Mouse (Mus musculus) heart, embryonic 11.5 days (tissue): Measurements from ENCODE around the gene Cmtm7. TPM values are rescaled to one million over a fixed set of nuclear protein-coding genes. Genes with fewer than 3 reads are reported as not detected.

Experiments used
- ATAC-seq: fragments of 200-750 bp; cut with Nextera tagmentation; replicated peaks from 2 replicates; pipeline ENCODE4 v1.8.0; 2017; ENCODE audit warnings: moderate library complexity; ENCODE audit not compliant: insufficient number of reproducible peaks, low FRiP score, low TSS enrichment
- H3K27ac ChIP-seq: fragments of 300-500 bp; sonication (generic); 2 replicates; pipeline ENCODE4 v1.5.1; 2014; ENCODE audit warnings: mild to moderate bottlenecking, low read depth, low read length
- H3K27me3 ChIP-seq: fragments of 300-500 bp; sonication (generic); 2 replicates; pipeline ENCODE4 v1.6.1; 2014; ENCODE audit warnings: mild to moderate bottlenecking, low read length, mixed read lengths; ENCODE audit not compliant: control insufficient read depth, insufficient read depth
- H3K36me3 ChIP-seq: fragments of 300-500 bp; sonication (generic); 2 replicates; pipeline ENCODE4 v1.6.1; 2014; ENCODE audit warnings: mild to moderate bottlenecking, low read length, moderate library complexity, mixed read lengths; ENCODE audit not compliant: control insufficient read depth, insufficient read depth
- H3K4me1 ChIP-seq: fragments of 300-500 bp; sonication (generic); 2 replicates; pipeline ENCODE4 v1.6.1; 2014; ENCODE audit warnings: low read length; ENCODE audit not compliant: control insufficient read depth, insufficient read depth
- H3K4me2 ChIP-seq: fragments of 300-500 bp; sonication (generic); 2 replicates; pipeline ENCODE4 v1.6.1; 2014; ENCODE audit warnings: mild to moderate bottlenecking, moderate library complexity
- H3K4me3 ChIP-seq: fragments of 300-500 bp; sonication (generic); 2 replicates; pipeline ENCODE4 v1.5.1; 2014; ENCODE audit warnings: low read depth, low read length
- H3K9ac ChIP-seq: fragments of 300-500 bp; sonication (generic); 2 replicates; pipeline ENCODE4 v1.6.1; 2014; ENCODE audit warnings: mild to moderate bottlenecking, low read depth, low read length, moderate library complexity
- H3K9me3 ChIP-seq: fragments of 300-500 bp; sonication (generic); replicated peaks from 2 replicates; pipeline ENCODE4 v1.6.1; 2016; ENCODE audit warnings: low read length; ENCODE audit not compliant: control insufficient read depth
- WGBS: fragments of 180-500 bp; shearing (Covaris S2); extraction: QIAGEN DNeasy Blood & Tissue Kit; methylation state at CpG from one replicate; pipeline ENCODE4 v1.1.7; 2014; ENCODE audit not compliant: insufficient replicate concordance; 5-methylcytosine and 5-hydroxymethylcytosine counted together
- polyA plus RNA-seq: library from polyadenylated mRNA; unstranded; fragments of >200 nt; fragmentation: Nextera tagmentation; extraction: Ambion mirVana; gene quantifications from 2 replicates; pipeline ENCODE4 v1.2.1, GENCODE M21; 2014

Gene Cmtm7
- polyA plus RNA-seq, 1 experiment from 2014 or later = 121 TPM

DNA sequence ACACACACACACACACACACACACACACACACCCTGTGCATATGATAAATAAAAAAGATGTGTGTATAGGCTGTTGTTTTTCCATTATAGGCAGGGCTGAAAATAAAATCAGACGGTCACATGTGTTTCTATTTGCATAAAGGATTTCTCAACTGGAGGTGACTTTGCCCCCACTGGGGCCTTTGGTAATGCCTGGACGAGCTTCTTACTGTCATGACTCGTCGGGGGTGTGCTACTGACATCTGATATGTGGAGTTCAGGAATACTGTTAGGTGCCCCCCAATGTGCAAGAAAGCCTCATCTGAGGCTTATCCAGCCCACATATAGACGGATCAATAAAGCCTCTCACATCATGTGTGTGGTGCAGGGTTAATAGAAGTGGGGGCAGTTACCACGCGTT, 35.4 kb upstream of the Cmtm7 start:
- Histone ChIP-seq H3K4me2 (no peak overlapping the region), H3K4me1 (no peaks in the 10 kb centered on the region), H3K36me3 (no peaks in the 10 kb centered on the region), H3K9me3 (no peaks in the 10 kb centered on the region), H3K4me3 (no peak overlapping the region), H3K27ac (no peak overlapping the region), H3K27me3 (no peaks in the 10 kb centered on the region), H3K9ac (no peak overlapping the region)
- ATAC-seq = no peak
- WGBS = 78% methylated on average over 7 of the region's 7 CpGs

DNA sequence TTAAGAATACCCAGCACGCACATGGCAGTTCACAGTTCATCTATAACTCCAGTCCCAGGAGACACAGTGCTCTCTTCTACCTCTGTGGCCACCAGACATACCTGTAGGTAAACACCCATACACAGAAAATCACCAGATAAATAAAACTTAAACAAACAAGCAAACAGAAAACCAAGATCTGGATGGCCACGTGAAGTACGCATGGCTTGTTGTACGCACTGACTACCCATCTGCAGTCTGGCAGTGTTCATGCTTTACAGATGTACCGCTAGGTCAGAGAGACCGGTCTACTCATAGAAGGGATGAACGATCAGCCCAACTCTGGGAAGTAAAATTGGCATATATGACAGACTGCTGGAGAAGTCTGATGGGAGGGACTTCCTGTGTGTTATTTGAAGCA, 34.5 kb upstream of the Cmtm7 start:
- no peak overlapping the region for H3K4me3 ChIP-seq
- no peak for ATAC-seq
- H3K27ac ChIP-seq = no peak overlapping the region
- H3K9ac ChIP-seq = no peak overlapping the region
- H3K9me3 ChIP-seq = no peaks in the 10 kb centered on the region
- 95% methylated on average over 7 of the region's 7 CpGs for WGBS
- H3K4me2 ChIP-seq = no peak overlapping the region
- H3K4me1 ChIP-seq = no peaks in the 10 kb centered on the region
- no peaks in the 10 kb centered on the region for H3K36me3 ChIP-seq
- no peaks in the 10 kb centered on the region for H3K27me3 ChIP-seq

DNA sequence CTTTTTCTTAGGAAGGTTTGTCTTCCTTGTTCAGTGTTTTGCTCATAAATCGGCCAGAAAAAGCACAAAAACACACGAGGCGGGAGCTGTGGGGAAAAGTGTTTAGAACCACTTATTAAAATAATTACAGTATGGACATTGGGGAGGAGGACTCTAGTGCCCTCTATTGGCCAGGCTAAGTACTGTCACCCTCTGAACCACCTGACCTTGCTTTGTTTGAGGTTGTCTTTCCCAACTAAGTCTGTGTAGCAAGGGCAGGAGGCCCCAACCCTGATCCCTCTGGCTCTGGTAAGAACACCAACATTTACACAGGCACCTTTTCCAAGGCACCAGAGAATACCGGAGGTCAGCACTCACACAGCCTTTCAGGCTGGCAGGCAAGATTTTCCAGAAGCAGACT, 33.7 kb upstream of the Cmtm7 start:
- Histone ChIP-seq H3K4me1 (no peaks in the 10 kb centered on the region), H3K4me3 (no peak overlapping the region), H3K27ac (no peak overlapping the region), H3K36me3 (no peaks in the 10 kb centered on the region), H3K4me2 (no peak overlapping the region), H3K9me3 (no peaks in the 10 kb centered on the region), H3K9ac (no peak overlapping the region), H3K27me3 (no peaks in the 10 kb centered on the region)
- 66% methylated on average over 4 of the region's 4 CpGs for WGBS
- ATAC-seq = no peak

DNA sequence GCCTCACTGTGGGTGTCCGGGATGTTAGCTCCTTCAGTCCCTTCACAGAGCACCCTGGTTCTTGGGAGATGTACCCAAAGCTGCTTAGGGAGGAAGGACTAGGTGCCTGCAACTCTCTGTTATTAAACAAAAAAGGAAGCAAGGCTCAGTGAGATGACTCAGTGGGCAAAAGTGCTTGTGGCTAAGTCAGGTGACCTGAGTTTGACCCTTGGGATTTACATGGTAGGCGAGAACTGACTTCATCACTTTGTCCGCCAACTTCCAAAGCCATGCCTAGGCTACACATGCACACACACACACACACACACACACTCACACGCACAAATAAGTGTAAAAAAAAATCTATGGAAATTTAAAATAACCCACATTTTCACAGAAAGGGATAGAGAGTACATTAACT, 30.3 kb upstream of the Cmtm7 start:
- Histone ChIP-seq H3K9ac (no peak overlapping the region), H3K4me2 (no peak overlapping the region), H3K4me1 (peaks cover 19% of the 10 kb centered on the region), H3K27ac (no peak overlapping the region), H3K27me3 (no peaks in the 10 kb centered on the region), H3K4me3 (no peak overlapping the region), H3K9me3 (no peaks in the 10 kb centered on the region), H3K36me3 (no peaks in the 10 kb centered on the region)
- WGBS = 74% methylated on average over 4 of the region's 4 CpGs
- no peak for ATAC-seq

DNA sequence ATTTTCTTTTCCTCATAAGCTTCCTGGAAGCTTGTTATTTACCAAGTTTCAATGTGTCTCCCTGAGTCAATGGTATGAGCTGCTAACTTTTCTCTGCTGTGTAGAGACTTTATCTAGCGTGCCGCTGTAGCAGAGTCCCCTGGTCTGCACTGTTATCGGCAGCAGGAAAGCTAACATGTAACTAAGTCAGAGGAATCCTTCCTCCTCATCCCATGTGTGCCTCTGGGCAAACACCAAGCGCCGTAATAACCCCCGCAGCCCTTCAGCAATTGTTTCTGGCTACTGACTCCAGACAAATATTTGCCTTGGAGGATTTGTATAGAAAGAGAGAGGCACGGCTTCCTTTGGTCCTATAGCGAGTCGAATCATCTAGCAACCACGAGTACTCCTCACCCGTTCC, 29.2 kb upstream of the Cmtm7 start:
- no peaks in the 10 kb centered on the region for H3K36me3 ChIP-seq
- H3K4me3 ChIP-seq = no peak overlapping the region
- H3K4me1 ChIP-seq = peaks cover 19% of the 10 kb centered on the region
- ATAC-seq = no peak
- H3K9me3 ChIP-seq = no peaks in the 10 kb centered on the region
- H3K27ac ChIP-seq = no peak overlapping the region
- no peaks in the 10 kb centered on the region for H3K27me3 ChIP-seq
- 76% methylated on average over 11 of the region's 11 CpGs for WGBS
- no peak overlapping the region for H3K9ac ChIP-seq
- no peak overlapping the region; the same call in 1 of the 2 replicates for H3K4me2 ChIP-seq

DNA sequence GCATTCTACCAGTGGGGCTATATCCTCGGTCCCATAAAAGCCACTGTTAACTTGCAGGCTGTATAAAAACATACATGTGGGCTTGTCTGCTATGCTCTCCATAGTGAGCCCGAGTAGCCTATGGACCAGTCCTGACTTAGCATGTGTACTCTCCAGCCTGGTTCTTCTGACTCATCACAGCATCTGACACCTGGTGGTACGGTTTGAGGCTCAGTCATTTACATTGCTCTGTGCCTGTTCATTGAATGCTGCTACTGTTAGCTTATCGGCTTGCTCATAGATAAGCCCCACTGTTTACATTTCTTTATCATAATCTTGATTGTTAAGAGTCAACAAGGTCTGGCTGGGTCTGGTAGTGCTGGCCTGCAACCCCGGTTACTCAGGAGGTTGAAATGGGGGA, 27.0 kb upstream of the Cmtm7 start:
- no peak for ATAC-seq
- Histone ChIP-seq H3K9ac (no peak overlapping the region), H3K4me3 (no peak overlapping the region), H3K36me3 (no peaks in the 10 kb centered on the region), H3K27ac (no peak overlapping the region), H3K27me3 (no peaks in the 10 kb centered on the region), H3K9me3 (no peaks in the 10 kb centered on the region), H3K4me1 (peaks cover 28% of the 10 kb centered on the region), H3K4me2 (no peak overlapping the region)
- 38% methylated on average over 5 of the region's 5 CpGs for WGBS

DNA sequence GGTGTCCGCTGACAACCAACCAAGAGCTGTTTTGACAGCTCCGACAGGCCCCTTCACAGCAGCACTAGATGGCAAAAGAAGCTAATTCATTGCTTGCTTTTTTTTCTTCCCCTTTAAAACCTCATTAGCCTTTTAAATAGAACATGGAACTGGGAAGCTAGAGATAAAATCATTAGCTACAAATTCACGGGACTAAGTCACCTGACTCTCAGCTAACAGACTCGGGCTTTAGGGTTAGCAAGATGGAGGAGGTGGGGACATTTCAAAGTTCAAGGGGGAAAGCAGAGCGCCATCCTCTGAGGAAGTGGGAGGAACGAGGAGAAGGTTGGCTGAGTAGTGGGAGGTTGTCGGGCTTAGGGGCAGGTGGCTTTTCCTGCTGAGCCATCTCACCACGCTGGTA, 25.6 kb upstream of the Cmtm7 start:
- no peak for ATAC-seq
- H3K4me1 ChIP-seq = peaks cover 28% of the 10 kb centered on the region
- no peak overlapping the region for H3K27ac ChIP-seq
- H3K9ac ChIP-seq = no peak overlapping the region
- no peak overlapping the region for H3K4me2 ChIP-seq
- no peaks in the 10 kb centered on the region for H3K27me3 ChIP-seq
- no peaks in the 10 kb centered on the region for H3K9me3 ChIP-seq
- 46% methylated on average over 8 of the region's 8 CpGs for WGBS
- no peaks in the 10 kb centered on the region for H3K36me3 ChIP-seq
- H3K4me3 ChIP-seq = no peak overlapping the region

DNA sequence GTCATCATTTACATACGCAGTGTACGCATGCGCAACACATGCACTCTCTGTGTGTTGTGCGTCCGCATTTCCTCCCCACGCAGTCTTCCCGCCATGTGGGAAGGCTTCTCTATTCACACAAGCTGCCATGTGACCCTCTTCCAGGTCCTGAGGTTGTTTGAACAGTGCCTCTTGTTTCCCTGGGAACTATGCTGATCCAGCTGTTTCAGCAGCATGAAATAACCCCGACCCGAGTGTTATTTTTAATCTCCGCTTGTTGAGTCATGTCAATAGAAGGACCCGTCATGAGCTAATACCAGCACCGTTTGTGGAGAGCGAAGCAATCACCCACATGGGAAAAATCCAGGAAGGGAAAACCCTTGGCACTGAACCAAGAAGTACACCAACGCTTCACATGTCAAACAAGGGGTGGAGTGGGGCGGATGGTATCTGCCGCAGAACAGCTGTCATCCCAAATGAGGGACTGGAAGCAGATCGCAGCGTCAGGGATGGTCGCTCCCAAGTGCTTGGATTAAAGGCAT, 23.6 kb upstream of the Cmtm7 start:
- Histone ChIP-seq H3K4me1 (peaks cover 32% of the 10 kb centered on the region), H3K27ac (no peak overlapping the region), H3K4me3 (no peak overlapping the region), H3K36me3 (no peaks in the 10 kb centered on the region), H3K27me3 (no peaks in the 10 kb centered on the region), H3K9ac (no peak overlapping the region), H3K9me3 (no peaks in the 10 kb centered on the region), H3K4me2 (peak overlapping the region; percentile 24)
- WGBS = 50% methylated on average over 19 of the region's 19 CpGs
- peak; percentile 67; the same call in 1 of the 2 replicates for ATAC-seq

DNA sequence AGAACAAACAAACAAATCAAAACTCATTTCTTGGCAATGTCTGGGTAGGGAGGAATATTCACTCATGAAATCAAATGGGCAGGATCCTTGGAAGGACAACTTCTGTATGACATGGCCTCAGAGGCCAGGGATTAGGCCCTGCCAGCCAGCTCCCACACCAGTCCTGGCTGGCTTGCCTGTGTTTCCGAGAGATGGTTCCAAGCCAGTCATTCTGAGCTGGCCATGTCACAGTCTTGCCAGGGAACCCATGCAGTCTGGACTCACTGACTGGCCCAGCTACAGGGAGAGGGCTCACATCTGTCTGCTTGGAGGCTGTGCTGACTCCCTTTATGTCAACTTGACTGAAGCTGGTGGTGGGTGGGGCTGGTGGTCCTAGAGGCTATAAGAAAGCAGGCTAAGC, 20.5 kb upstream of the Cmtm7 start:
- Histone ChIP-seq H3K4me2 (no peak overlapping the region), H3K36me3 (no peaks in the 10 kb centered on the region), H3K27me3 (no peaks in the 10 kb centered on the region), H3K4me1 (peaks cover 13% of the 10 kb centered on the region), H3K9me3 (no peaks in the 10 kb centered on the region), H3K9ac (no peak overlapping the region), H3K27ac (no peak overlapping the region), H3K4me3 (no peak overlapping the region)
- ATAC-seq = no peak
- 82% methylated on average over 1 of the region's 1 CpGs for whole genome bisulfite sequencing
